ENCODE assay signal across 9 mouse cellular contexts in the genomic region with DNA sequence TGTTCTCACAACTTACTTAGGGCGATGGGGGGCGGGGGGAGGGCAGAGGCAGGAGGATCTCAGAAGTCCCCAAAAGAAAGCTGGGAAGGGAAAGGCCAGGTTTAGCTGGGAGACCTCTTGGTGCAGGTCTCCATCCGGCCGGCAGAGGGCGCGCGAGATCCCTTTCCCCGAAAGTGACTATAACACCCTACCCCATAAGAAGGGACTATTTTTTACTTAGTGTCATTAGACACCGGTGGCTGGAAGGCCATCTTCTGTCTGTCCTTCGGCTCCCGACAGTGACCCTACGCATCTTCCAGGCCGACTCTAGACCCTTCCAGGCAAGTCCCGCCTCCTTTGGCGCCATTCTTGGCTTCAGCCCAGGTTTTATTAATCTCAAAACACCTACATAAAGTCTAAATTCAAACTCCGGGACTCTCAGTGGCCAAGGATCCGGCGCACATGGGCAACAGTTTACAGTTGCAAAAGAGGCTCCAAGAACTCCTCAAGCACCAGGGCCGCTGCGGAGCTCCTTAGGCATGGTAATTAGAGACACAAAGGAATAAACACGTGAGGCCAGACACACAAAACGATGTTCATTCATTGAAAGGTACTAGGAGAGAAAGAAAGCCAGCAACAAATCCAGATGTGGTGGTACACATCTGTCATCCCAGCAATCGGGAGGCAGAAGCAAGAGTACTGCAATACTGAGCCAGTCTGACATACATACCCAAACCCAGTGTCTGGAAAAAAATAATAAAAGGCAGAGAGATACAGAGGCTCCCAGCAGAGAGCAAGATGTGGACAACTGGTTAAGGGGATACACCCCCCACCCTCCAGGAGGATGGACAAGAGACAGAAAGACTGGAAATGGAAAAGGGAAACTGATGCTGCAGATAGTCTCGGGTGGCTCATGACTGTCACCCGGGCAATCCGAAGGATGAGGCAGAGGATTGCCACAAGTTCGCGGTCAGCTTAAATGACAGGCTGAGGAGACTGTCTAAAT. TPM values are rescaled to one million over a fixed set of nuclear protein-coding genes. Genes with fewer than 3 reads are reported as not detected.
A peak's percentile ranks its signal among the peaks of the same experiment; 100 is the strongest.
DNase-seq lines count a peak whose midpoint lies in the region; ATAC-seq and TF ChIP-seq lines count a peak whose summit lies in the region.
"Had no signal": no experiment of that assay in that cellular context is flagged by ENCODE, and none has a peak within 500 bp of the region (broad histone marks: within the 10 kb centered on the region; RNA-seq: fewer than 3 reads in every experiment).

A gene (plus strand): TSS at position 563 of the 985 bp plus-strand sequence.

- H3K9ac ChIP-seq in hindbrain, embryonic 12.5 days: peak within 1 kb of the TSS; percentile 32; the same call in 1 of the 2 replicates
- peak within 1 kb of the TSS; percentile 55 for H3K9ac ChIP-seq in lung, embryonic 16.5 days (ENCODE audit: low read length)

- peak within 1 kb of the TSS; percentile 34 for H3K4me3 ChIP-seq in hindbrain, embryonic 12.5 days
- H3K4me3 ChIP-seq in lung, embryonic 16.5 days (ENCODE audit: low read length): peak within 1 kb of the TSS; percentile 49
- H3K4me3 ChIP-seq in olfactory bulb, adult 2 months (ENCODE audit: insufficient read depth, low read depth, low read length): peak within 1 kb of the TSS; percentile 13

- TF ChIP-seq CTCF in olfactory bulb, adult 2 months (IDR thresholded peaks at IDR 0.05; ENCODE audit: insufficient read depth, low read depth, low read length): peak; percentile 70

- ATAC-seq in hindbrain, embryonic 12.5 days (ENCODE audit: low FRiP score): no peak
- ATAC-seq in lung, embryonic 16.5 days (ENCODE audit: low read depth): peak; percentile 47; the same call in 1 of the 2 replicates

- no peak for TF ChIP-seq POLR2A in olfactory bulb, adult 2 months (IDR thresholded peaks at IDR 0.05; ENCODE audit: insufficient read depth, low read depth, low read length)

- H3K4me1 ChIP-seq in hindbrain, embryonic 12.5 days: peaks cover 6% of the 10 kb centered on the region
- H3K4me1 ChIP-seq in lung, embryonic 16.5 days (replicated peaks; ENCODE audit: control insufficient read depth, insufficient read depth, low read length): peaks cover 12% of the 10 kb centered on the region
- H3K4me1 ChIP-seq in olfactory bulb, adult 2 months (ENCODE audit: control insufficient read depth, insufficient read depth, low read length): peaks cover 10% of the 10 kb centered on the region; the same call in 1 of the 2 replicates

- 0 out of 2 replicates have a peak, but pooled peaks cover 3% of the 10 kb centered on the region for H3K9me3 ChIP-seq in hindbrain, embryonic 12.5 days (replicated peaks)
- H3K9me3 ChIP-seq in lung, embryonic 16.5 days (ENCODE audit: control insufficient read depth, low read length): no peaks in the 10 kb centered on the region

- 12% methylated on average over 28 of the region's 28 CpGs for WGBS in hindbrain, embryonic 12.5 days
- 8% methylated on average over 28 of the region's 28 CpGs for WGBS in lung, embryonic 16.5 days
- WGBS in olfactory bulb, adult 2 months: 11% methylated on average over 28 of the region's 28 CpGs

- no peak within 1 kb of the TSS for H3K27ac ChIP-seq in hindbrain, embryonic 12.5 days
- no peak within 1 kb of the TSS for H3K27ac ChIP-seq in lung, embryonic 16.5 days (ENCODE audit: low read length)
- H3K27ac ChIP-seq in olfactory bulb, adult 2 months (ENCODE audit: insufficient read depth, low read depth, low read length): no peak within 1 kb of the TSS

- peak within 1 kb of the TSS; percentile 48 for H3K4me2 ChIP-seq in hindbrain, embryonic 12.5 days (replicated peaks)
- peak within 1 kb of the TSS; percentile 71 for H3K4me2 ChIP-seq in lung, embryonic 16.5 days (ENCODE audit: low read depth, low read length)

- peaks cover 59% of the 10 kb centered on the region for H3K27me3 ChIP-seq in hindbrain, embryonic 12.5 days
- peaks cover 51% of the 10 kb centered on the region for H3K27me3 ChIP-seq in lung, embryonic 16.5 days (ENCODE audit: control insufficient read depth, insufficient read depth, low read depth, low read length)

- DNase-seq in NIH3T3 (ENCODE audit: low read depth): peak; percentile 77
- DNase-seq in cerebellum, adult 9-11 months: peak; percentile 59
- peak; percentile 61 to 74 for DNase-seq in frontal cortex, postnatal 36 days (ENCODE audit: low spot score in 2 of 2)
- peak; percentile 75 to 79 for DNase-seq in layer of hippocampus, postnatal 10 days (ENCODE audit: low spot score in 2 of 2)
- peak; percentile 68 to 74 for DNase-seq in thymus, postnatal 36 days

- H3K36me3 ChIP-seq in hindbrain, embryonic 12.5 days: no peaks in the 10 kb centered on the region
- H3K36me3 ChIP-seq in lung, embryonic 16.5 days (ENCODE audit: control insufficient read depth, insufficient read depth, low read length): no peaks in the 10 kb centered on the region

RNA-seq across cellular contexts. Expression of the gene that starts here (rescaled TPM):
- not detected in 2 replicates for polyA plus RNA-seq in hindbrain, embryonic 12.5 days (2016; fragmentation: Nextera tagmentation; extraction: Ambion mirVana)
- total RNA-seq in layer of hippocampus, postnatal 10 days (2021): not detected
- not detected in 2 replicates for polyA plus RNA-seq in lung, embryonic 16.5 days (2015; fragmentation: Nextera tagmentation; extraction: Ambion mirVana)
- polyA plus RNA-seq in olfactory bulb, adult 2 months (2012; ENCODE audit: insufficient read depth, insufficient read length, low replicate concordance, missing spikeins): not detected in 2 replicates
- total RNA-seq: layer of hippocampus, adult 18-20 months had no signal

Comparison
In these comparisons a context has a peak if more than half of its experiments do, and no peak if none do; other contexts are left out.
1. Peak in DNase-seq in layer of hippocampus, postnatal 10 days; RNA of the gene not detected or under 1 TPM.
2. Peak in ATAC-seq, H3K4me3 ChIP-seq, H3K9ac ChIP-seq and H3K4me2 ChIP-seq in lung, embryonic 16.5 days; RNA of the gene not detected or under 1 TPM.